22 mouse cellular contexts compared by ENCODE assay signal in the genomic region with DNA sequence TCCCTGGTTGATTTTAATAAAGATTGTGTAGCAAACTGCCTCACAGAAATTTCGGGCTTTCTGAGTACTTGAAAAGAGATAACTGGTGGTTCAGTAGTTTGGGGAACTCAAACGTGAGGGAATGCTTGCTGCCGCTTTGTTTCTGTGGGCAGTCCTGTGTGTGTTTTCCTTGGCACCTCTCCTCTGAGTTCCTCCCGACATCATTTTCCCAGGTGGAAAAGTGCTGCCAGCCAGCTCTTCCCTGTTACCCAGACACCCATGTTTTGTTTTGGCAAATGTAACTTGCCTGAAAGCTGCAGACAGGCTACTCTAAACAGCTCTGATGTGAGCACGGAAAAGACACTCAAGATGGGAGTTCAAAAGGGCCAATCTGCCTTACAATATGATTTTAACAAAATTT.
A peak's percentile ranks its signal among the peaks of the same experiment; 100 is the strongest.
DNase-seq lines count a peak whose midpoint lies in the region; ATAC-seq and TF ChIP-seq lines count a peak whose summit lies in the region.
"Had no signal": no experiment of that assay in that cellular context is flagged by ENCODE, and none has a peak within 500 bp of the region (broad histone marks: within the 10 kb centered on the region; RNA-seq: fewer than 3 reads in every experiment).

No protein-coding gene starts in this region.

- no peaks in the 10 kb centered on the region for H3K9me3 ChIP-seq in forebrain, embryonic 14.5 days (replicated peaks; ENCODE audit: control insufficient read depth, low read length)
- no peaks in the 10 kb centered on the region for H3K9me3 ChIP-seq in forebrain, postnatal 0 days (ENCODE audit: low read length)
- no peaks in the 10 kb centered on the region for H3K9me3 ChIP-seq in hindbrain, embryonic 10.5 days
- no peaks in the 10 kb centered on the region for H3K9me3 ChIP-seq in hindbrain, embryonic 14.5 days (ENCODE audit: control insufficient read depth, low read length)
- H3K9me3 ChIP-seq in midbrain, embryonic 11.5 days (ENCODE audit: control insufficient read depth, low read length): no peaks in the 10 kb centered on the region
- no peaks in the 10 kb centered on the region for H3K9me3 ChIP-seq in midbrain, postnatal 0 days (ENCODE audit: low read length)
- H3K9me3 ChIP-seq in heart, postnatal 0 days (replicated peaks; ENCODE audit: control insufficient read depth, low read length): no peaks in the 10 kb centered on the region
- H3K9me3 ChIP-seq: embryonic facial prominence, embryonic 15.5 days; forebrain, embryonic 13.5 days; limb, embryonic 15.5 days; megakaryocyte, embryonic 14.5 days; neural tube, embryonic 12.5 days had no signal

- no peak for ATAC-seq in forebrain, embryonic 14.5 days
- no peak for ATAC-seq in forebrain, postnatal 0 days
- no peak for ATAC-seq in hindbrain, embryonic 14.5 days (ENCODE audit: low FRiP score)
- ATAC-seq in midbrain, embryonic 11.5 days (ENCODE audit: low FRiP score): no peak
- no peak for ATAC-seq in midbrain, postnatal 0 days (ENCODE audit: low FRiP score)
- ATAC-seq in heart, postnatal 0 days (ENCODE audit: insufficient read depth, low read depth): no peak
- ATAC-seq: liver, postnatal 0 days had no signal

- no peaks in the 10 kb centered on the region for H3K36me3 ChIP-seq in forebrain, embryonic 14.5 days (ENCODE audit: control insufficient read depth, insufficient read depth, low read length)
- H3K36me3 ChIP-seq in forebrain, postnatal 0 days (ENCODE audit: insufficient read depth): no peaks in the 10 kb centered on the region
- H3K36me3 ChIP-seq in hindbrain, embryonic 10.5 days: no peaks in the 10 kb centered on the region
- no peaks in the 10 kb centered on the region for H3K36me3 ChIP-seq in hindbrain, embryonic 14.5 days (replicated peaks; ENCODE audit: control insufficient read depth, insufficient read depth)
- no peaks in the 10 kb centered on the region for H3K36me3 ChIP-seq in midbrain, embryonic 11.5 days (ENCODE audit: control insufficient read depth, insufficient read depth, low read length)
- no peaks in the 10 kb centered on the region for H3K36me3 ChIP-seq in midbrain, postnatal 0 days (ENCODE audit: insufficient read depth, low read length)
- no peaks in the 10 kb centered on the region for H3K36me3 ChIP-seq in heart, postnatal 0 days (replicated peaks; ENCODE audit: control insufficient read depth, insufficient read depth, low read length)
- H3K36me3 ChIP-seq: embryonic facial prominence, embryonic 15.5 days; limb, embryonic 15.5 days; neural tube, embryonic 12.5 days had no signal

- no peak overlapping the region for H3K27ac ChIP-seq in forebrain, embryonic 14.5 days (ENCODE audit: low read depth, low read length)
- H3K27ac ChIP-seq in forebrain, postnatal 0 days (ENCODE audit: low read depth, low read length): no peak overlapping the region
- H3K27ac ChIP-seq in hindbrain, embryonic 10.5 days: peak overlapping the region; percentile 74
- no peak overlapping the region for H3K27ac ChIP-seq in hindbrain, embryonic 14.5 days
- peak overlapping the region; percentile 20; the same call in 1 of the 2 replicates for H3K27ac ChIP-seq in midbrain, embryonic 11.5 days (ENCODE audit: low read depth, low read length)
- no peak overlapping the region for H3K27ac ChIP-seq in midbrain, postnatal 0 days (ENCODE audit: low read depth, low read length)
- no peak overlapping the region for H3K27ac ChIP-seq in heart, postnatal 0 days (ENCODE audit: low read depth)
- H3K27ac ChIP-seq: embryonic facial prominence, embryonic 15.5 days; forebrain, embryonic 13.5 days; kidney, postnatal 0 days; layer of hippocampus, adult 2 months; limb, embryonic 15.5 days; neural tube, embryonic 12.5 days had no signal

- TF ChIP-seq CTCF in forebrain, postnatal 0 days (IDR thresholded peaks at IDR 0.05; ENCODE audit: low read depth): no peak
- no peak for TF ChIP-seq CTCF in midbrain, postnatal 0 days (IDR thresholded peaks at IDR 0.05)
- TF ChIP-seq CTCF in heart, postnatal 0 days (IDR thresholded peaks at IDR 0.05; ENCODE audit: low read depth): no peak

- H3K9ac ChIP-seq in forebrain, embryonic 14.5 days (ENCODE audit: low read length): no peak overlapping the region
- H3K9ac ChIP-seq in forebrain, postnatal 0 days: no peak overlapping the region
- H3K9ac ChIP-seq in hindbrain, embryonic 14.5 days: no peak overlapping the region
- 0 out of 2 replicates have a peak overlapping the region, but pooled peaks have one; percentile 38 for H3K9ac ChIP-seq in midbrain, embryonic 11.5 days (ENCODE audit: low read length)
- H3K9ac ChIP-seq in midbrain, postnatal 0 days (replicated peaks; ENCODE audit: low read length, poor library complexity, severe bottlenecking): no peak overlapping the region
- no peak overlapping the region for H3K9ac ChIP-seq in heart, postnatal 0 days (replicated peaks; ENCODE audit: low read depth, low read length)
- H3K9ac ChIP-seq: embryonic facial prominence, embryonic 15.5 days; forebrain, embryonic 13.5 days; limb, embryonic 15.5 days; liver, postnatal 0 days; neural tube, embryonic 12.5 days had no signal

- peak; percentile 24 for DNase-seq in forebrain, embryonic 14.5 days (ENCODE audit: low spot score)
- DNase-seq in forebrain, postnatal 0 days: no peak
- DNase-seq in hindbrain, embryonic 10.5 days (ENCODE audit: low spot score): no peak
- DNase-seq in hindbrain, embryonic 14.5 days (ENCODE audit: low spot score): no peak
- peak; percentile 89 for DNase-seq in midbrain, embryonic 11.5 days (ENCODE audit: low spot score, missing footprints)
- DNase-seq in midbrain, postnatal 0 days (ENCODE audit: low spot score): no peak
- DNase-seq in heart, postnatal 0 days (ENCODE audit: low spot score): no peak
- no peak for DNase-seq in adrenal gland, adult 8-10 months
- DNase-seq: adrenal gland, postnatal 36 days; cerebellum, adult 18-20 months; cerebellum, postnatal 25 days; gastrocnemius, postnatal 36 days; kidney, adult 11 months; liver, postnatal 0 days had no signal

- TF ChIP-seq EP300 in heart, postnatal 0 days (IDR thresholded peaks at IDR 0.05; ENCODE audit: low read depth): no peak

- H3K4me1 ChIP-seq in forebrain, embryonic 14.5 days (ENCODE audit: control insufficient read depth, insufficient read depth, low read length): peaks cover 3% of the 10 kb centered on the region; the same call in 1 of the 2 replicates
- no peaks in the 10 kb centered on the region for H3K4me1 ChIP-seq in forebrain, postnatal 0 days (ENCODE audit: insufficient read depth)
- peaks cover 29% of the 10 kb centered on the region for H3K4me1 ChIP-seq in hindbrain, embryonic 10.5 days (replicated peaks)
- H3K4me1 ChIP-seq in hindbrain, embryonic 14.5 days (replicated peaks; ENCODE audit: control insufficient read depth, insufficient read depth, low read length): no peaks in the 10 kb centered on the region; the same call in 1 of the 2 replicates
- H3K4me1 ChIP-seq in midbrain, embryonic 11.5 days (ENCODE audit: control insufficient read depth, insufficient read depth, low read length): peaks cover 16% of the 10 kb centered on the region
- H3K4me1 ChIP-seq in midbrain, postnatal 0 days (ENCODE audit: insufficient read depth, low read length): no peaks in the 10 kb centered on the region; the same call in 1 of the 2 replicates
- no peaks in the 10 kb centered on the region for H3K4me1 ChIP-seq in heart, postnatal 0 days (ENCODE audit: control insufficient read depth, insufficient read depth)
- H3K4me1 ChIP-seq: embryonic facial prominence, embryonic 15.5 days; limb, embryonic 15.5 days; megakaryocyte, embryonic 14.5 days; neural tube, embryonic 12.5 days had no signal

- H3K4me3 ChIP-seq in forebrain, embryonic 14.5 days (ENCODE audit: low read depth, low read length): no peak overlapping the region
- H3K4me3 ChIP-seq in forebrain, postnatal 0 days (ENCODE audit: low read depth, low read length): no peak overlapping the region
- H3K4me3 ChIP-seq in hindbrain, embryonic 10.5 days: no peak overlapping the region
- H3K4me3 ChIP-seq in hindbrain, embryonic 14.5 days (replicated peaks; ENCODE audit: low read length): no peak overlapping the region
- H3K4me3 ChIP-seq in midbrain, embryonic 11.5 days (ENCODE audit: low read depth, low read length): no peak overlapping the region
- no peak overlapping the region for H3K4me3 ChIP-seq in midbrain, postnatal 0 days (ENCODE audit: low read depth, low read length)
- no peak overlapping the region for H3K4me3 ChIP-seq in heart, postnatal 0 days (ENCODE audit: low read depth, low read length)
- H3K4me3 ChIP-seq: embryonic facial prominence, embryonic 15.5 days; forebrain, embryonic 13.5 days; layer of hippocampus, adult 2 months; limb, embryonic 15.5 days; megakaryocyte, embryonic 14.5 days; neural tube, embryonic 12.5 days had no signal

- WGBS in forebrain, embryonic 14.5 days: 28% methylated on average over 5 of the region's 5 CpGs
- 15% methylated on average over 5 of the region's 5 CpGs for WGBS in forebrain, postnatal 0 days
- 55% methylated on average over 5 of the region's 5 CpGs for WGBS in hindbrain, embryonic 10.5 days
- 41% methylated on average over 5 of the region's 5 CpGs for WGBS in hindbrain, embryonic 14.5 days
- WGBS in midbrain, embryonic 11.5 days: 37% methylated on average over 5 of the region's 5 CpGs
- WGBS in midbrain, postnatal 0 days: 22% methylated on average over 5 of the region's 5 CpGs
- 20% methylated on average over 5 of the region's 5 CpGs for WGBS in heart, postnatal 0 days

- H3K27me3 ChIP-seq in forebrain, embryonic 14.5 days (replicated peaks; ENCODE audit: control insufficient read depth, insufficient read depth, low read length): no peaks in the 10 kb centered on the region
- H3K27me3 ChIP-seq in forebrain, postnatal 0 days (ENCODE audit: insufficient read depth, low read length): no peaks in the 10 kb centered on the region
- H3K27me3 ChIP-seq in hindbrain, embryonic 10.5 days (ENCODE audit: insufficient read depth, poor library complexity, severe bottlenecking): no peaks in the 10 kb centered on the region
- no peaks in the 10 kb centered on the region for H3K27me3 ChIP-seq in hindbrain, embryonic 14.5 days (ENCODE audit: control insufficient read depth, insufficient read depth, low read length)
- H3K27me3 ChIP-seq in midbrain, embryonic 11.5 days (ENCODE audit: control insufficient read depth, insufficient read depth, low read length): no peaks in the 10 kb centered on the region
- H3K27me3 ChIP-seq in midbrain, postnatal 0 days (ENCODE audit: insufficient read depth, low read length): no peaks in the 10 kb centered on the region
- H3K27me3 ChIP-seq in heart, postnatal 0 days (ENCODE audit: control insufficient read depth, insufficient read depth, low read length): no peaks in the 10 kb centered on the region
- H3K27me3 ChIP-seq: CH12.LX; embryonic facial prominence, embryonic 15.5 days; forebrain, embryonic 13.5 days; limb, embryonic 15.5 days; megakaryocyte, embryonic 14.5 days; neural tube, embryonic 12.5 days had no signal

- no peak overlapping the region for H3K4me2 ChIP-seq in forebrain, embryonic 14.5 days (ENCODE audit: low read length)
- H3K4me2 ChIP-seq in forebrain, postnatal 0 days (ENCODE audit: low read depth): no peak overlapping the region
- no peak overlapping the region for H3K4me2 ChIP-seq in hindbrain, embryonic 14.5 days (replicated peaks)
- no peak overlapping the region for H3K4me2 ChIP-seq in midbrain, embryonic 11.5 days
- H3K4me2 ChIP-seq in midbrain, postnatal 0 days (ENCODE audit: low read depth, low read length, poor library complexity, severe bottlenecking): no peak overlapping the region
- peak overlapping the region; percentile 24; the same call in 1 of the 2 replicates for H3K4me2 ChIP-seq in heart, postnatal 0 days (ENCODE audit: low read depth, low read length)
- H3K4me2 ChIP-seq: embryonic facial prominence, embryonic 15.5 days; forebrain, embryonic 13.5 days; limb, embryonic 15.5 days; neural tube, embryonic 12.5 days had no signal

Comparison
In these comparisons a context has a peak if more than half of its experiments do, and no peak if none do; other contexts are left out.
1. DNase-seq: peak in forebrain, embryonic 14.5 days (single experiment) and midbrain, embryonic 11.5 days (single experiment); none in forebrain, postnatal 0 days (single experiment), hindbrain, embryonic 10.5 days (single experiment), hindbrain, embryonic 14.5 days (single experiment), midbrain, postnatal 0 days (single experiment), heart, postnatal 0 days (single experiment) and adrenal gland, adult 8-10 months (single experiment).
2. H3K27ac ChIP-seq: peak in hindbrain, embryonic 10.5 days (single experiment) and midbrain, embryonic 11.5 days (single experiment); none in forebrain, embryonic 14.5 days (single experiment), forebrain, postnatal 0 days (single experiment), hindbrain, embryonic 14.5 days (single experiment), midbrain, postnatal 0 days (single experiment) and heart, postnatal 0 days (single experiment).